Mouse (Mus musculus) lung, embryonic 16.5 days (tissue): ENCODE results near the gene Emg1. TPM values are rescaled to one million over a fixed set of nuclear protein-coding genes. Genes with fewer than 3 reads are reported as not detected.
A peak's percentile ranks its signal among the peaks of the same experiment; 100 is the strongest.

Experiments
- ATAC-seq: fragments of 200-750 bp; cut with Nextera tagmentation; 2 replicates; pipeline ENCODE4 v1.8.0; 2017; ENCODE audit warnings: low read depth, mild to moderate bottlenecking, moderate library complexity
- H3K27ac ChIP-seq: fragments of 300-500 bp; sonication (generic); 2 replicates; pipeline ENCODE4 v1.5.1; 2014; ENCODE audit warnings: mild to moderate bottlenecking, control low read depth, low read length
- H3K27me3 ChIP-seq: fragments of 300-500 bp; sonication (generic); 2 replicates; pipeline ENCODE4 v1.6.1; 2014; ENCODE audit warnings: low read depth, low read length, mixed read lengths; ENCODE audit not compliant: control insufficient read depth, insufficient read depth
- H3K36me3 ChIP-seq: fragments of 300-500 bp; sonication (generic); 2 replicates; pipeline ENCODE4 v1.6.1; 2014; ENCODE audit warnings: low read length; ENCODE audit not compliant: control insufficient read depth, insufficient read depth
- H3K4me1 ChIP-seq: fragments of 300-500 bp; sonication (generic); replicated peaks from 2 replicates; pipeline ENCODE4 v1.6.1; 2014; ENCODE audit warnings: low read length, mixed read lengths; ENCODE audit not compliant: control insufficient read depth, insufficient read depth
- H3K4me2 ChIP-seq: fragments of 300-500 bp; sonication (generic); 2 replicates; pipeline ENCODE4 v1.6.1; 2014; ENCODE audit warnings: low read depth, low read length, control low read depth
- H3K4me3 ChIP-seq: fragments of 300-500 bp; sonication (generic); 2 replicates; pipeline ENCODE4 v1.5.1; 2014; ENCODE audit warnings: mild to moderate bottlenecking, low read length, control low read depth
- H3K9ac ChIP-seq: fragments of 300-500 bp; sonication (generic); 2 replicates; pipeline ENCODE4 v1.6.1; 2014; ENCODE audit warnings: low read length, control low read depth
- H3K9me3 ChIP-seq: fragments of 300-500 bp; sonication (generic); 2 replicates; pipeline ENCODE4 v1.6.1; 2016; ENCODE audit warnings: low read length; ENCODE audit not compliant: control insufficient read depth
- WGBS: fragments of 180-500 bp; shearing (Covaris S2); extraction: QIAGEN DNeasy Blood & Tissue Kit; methylation state at CpG from one replicate; pipeline ENCODE4 v1.1.7; 2014; 5-methylcytosine and 5-hydroxymethylcytosine counted together
- polyA plus RNA-seq: library from polyadenylated mRNA; unstranded; fragments of >200 nt; fragmentation: Nextera tagmentation; extraction: Ambion mirVana; gene quantifications from 2 replicates; pipeline ENCODE4 v1.2.1, GENCODE M21; 2015

Emg1 gene
- polyA plus RNA-seq, 1 experiment from 2014 or later, result 192 TPM

DNA sequence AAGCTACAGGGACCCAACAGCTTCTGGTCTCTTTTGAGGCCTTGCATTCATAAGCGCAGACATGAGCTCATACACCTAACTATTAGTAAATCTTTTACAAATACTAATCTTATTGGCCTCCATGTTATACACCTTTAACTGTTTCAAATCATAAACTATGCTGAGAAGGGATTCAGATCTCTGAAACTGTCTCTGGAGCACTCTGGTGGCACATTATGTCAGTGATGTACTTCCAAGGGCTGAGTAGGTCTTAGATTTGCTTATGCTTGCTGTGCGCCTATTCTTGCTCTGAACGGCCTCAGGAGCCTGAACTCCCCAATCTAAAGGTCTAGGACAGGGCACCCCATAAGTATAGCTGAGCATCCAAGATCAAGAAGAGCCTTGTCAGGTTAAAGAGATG lies 29.9 kb upstream of the Emg1 start:
- WGBS, result 73% methylated on average over 3 of the region's 3 CpGs
- no peak for ATAC-seq
- Histone ChIP-seq H3K4me1 (peaks cover 39% of the 10 kb centered on the region), H3K4me3 (peak overlapping the region; percentile 69), H3K4me2 (peak overlapping the region; percentile 82), H3K27me3 (no peaks in the 10 kb centered on the region), H3K9ac (peak overlapping the region; percentile 84), H3K27ac (peak overlapping the region; percentile 100), H3K9me3 (no peaks in the 10 kb centered on the region), H3K36me3 (peaks cover 18% of the 10 kb centered on the region)

DNA sequence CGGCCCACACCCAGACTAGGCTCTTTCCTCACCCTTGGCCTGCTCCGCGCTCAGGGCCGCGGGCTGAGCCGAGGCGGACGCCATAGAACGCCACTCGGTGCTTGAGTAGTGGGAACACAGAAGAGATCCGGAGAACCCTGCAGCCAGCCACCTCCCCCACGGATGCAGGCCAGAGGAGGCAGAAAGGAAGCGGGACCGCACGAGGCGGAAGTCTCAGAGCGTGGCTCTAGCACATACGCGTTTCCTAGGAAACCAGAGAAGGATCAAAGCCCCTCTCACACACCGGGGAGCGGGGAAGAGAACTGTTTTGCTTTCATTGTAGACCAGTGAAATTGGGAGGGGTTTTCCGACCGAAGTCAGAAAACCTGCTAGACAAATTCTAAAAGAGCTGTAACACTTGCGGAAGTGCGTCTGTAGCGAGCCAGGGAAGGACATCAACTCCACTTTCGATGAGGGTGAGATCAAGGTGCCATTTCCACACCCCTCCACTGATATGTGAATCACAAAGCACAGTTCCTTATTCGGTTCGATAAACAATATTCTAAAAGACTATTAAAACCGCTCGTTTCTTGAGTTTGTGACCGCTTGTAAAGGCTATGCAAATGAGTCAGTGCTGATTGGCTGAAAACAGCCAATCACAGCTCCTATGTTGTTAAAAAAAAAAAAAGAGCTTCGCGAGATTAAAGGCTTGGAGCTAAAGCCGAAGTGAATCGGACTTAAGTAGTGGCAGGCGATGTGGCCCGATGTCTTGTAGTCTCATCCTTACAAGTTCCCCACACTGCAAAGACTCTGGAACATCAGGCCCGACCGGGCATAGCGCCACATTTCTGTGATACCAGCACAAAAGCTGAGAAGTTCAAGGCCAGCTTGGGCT lies 29.1 kb upstream of the Emg1 start, which contains the start of gene Grcc10:
Gene Grcc10, minus strand, starts transcription at position 487 of the 874 bp plus-strand sequence.
- peak; percentile 84 for ATAC-seq
- H3K36me3 ChIP-seq, result peaks cover 18% of the 10 kb centered on the region

DNA sequence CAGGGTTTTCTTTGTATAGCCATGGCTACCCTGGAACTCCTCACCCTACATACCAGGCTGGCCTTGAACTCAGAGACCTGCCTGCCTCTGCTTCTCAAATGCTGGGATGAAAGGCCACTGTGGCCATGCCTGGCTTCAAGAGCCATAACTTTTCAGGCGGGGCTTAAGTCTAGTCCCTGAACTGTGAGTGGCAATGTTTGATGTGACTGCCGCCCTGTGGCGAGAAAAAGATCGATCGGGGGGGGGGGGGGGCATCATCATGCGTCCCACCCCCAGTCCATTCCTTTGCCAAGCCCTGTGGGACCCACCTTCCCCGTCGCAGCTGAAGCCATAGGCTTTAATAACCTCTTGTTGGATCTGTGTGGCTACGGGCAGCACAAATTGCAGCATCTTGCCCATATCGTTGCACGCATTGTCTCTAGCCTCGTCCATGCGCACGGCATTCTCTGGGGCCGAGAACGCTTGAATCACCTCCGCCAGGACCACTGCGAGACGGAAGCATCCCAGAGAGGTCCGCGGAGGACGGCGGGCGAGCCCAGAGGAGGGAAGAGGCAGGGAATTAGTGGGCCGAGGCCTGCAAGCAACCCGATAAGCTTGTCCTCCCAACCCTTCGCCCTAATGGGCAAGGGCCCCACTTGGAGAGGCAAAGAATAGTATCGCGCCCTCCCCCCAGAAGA lies 28.4 kb upstream of the Emg1 start:
- WGBS, result under 1% methylated on average over 29 of the region's 29 CpGs
- Histone ChIP-seq H3K4me3 (peak overlapping the region; percentile 69), H3K9me3 (no peaks in the 10 kb centered on the region), H3K4me2 (peak overlapping the region; percentile 82), H3K27me3 (no peaks in the 10 kb centered on the region), H3K4me1 (peaks cover 28% of the 10 kb centered on the region), H3K9ac (peak overlapping the region; percentile 84), H3K27ac (peak overlapping the region; percentile 100), H3K36me3 (peaks cover 18% of the 10 kb centered on the region)
- peak; percentile 15 for ATAC-seq

More for the DNA sequence above, 29.1 kb upstream of the Emg1 start, which contains the start of gene Grcc10:
- Histone ChIP-seq H3K4me1 (peaks cover 32% of the 10 kb centered on the region), H3K9me3 (no peaks in the 10 kb centered on the region), H3K4me3 (peak within 1 kb of the TSS; percentile 69), H3K4me2 (peak within 1 kb of the TSS; percentile 82), H3K27ac (peak within 1 kb of the TSS; percentile 100), H3K27me3 (no peaks in the 10 kb centered on the region), H3K9ac (peak within 1 kb of the TSS; percentile 84)
- WGBS, result under 1% methylated on average over 41 of the region's 41 CpGs

DNA sequence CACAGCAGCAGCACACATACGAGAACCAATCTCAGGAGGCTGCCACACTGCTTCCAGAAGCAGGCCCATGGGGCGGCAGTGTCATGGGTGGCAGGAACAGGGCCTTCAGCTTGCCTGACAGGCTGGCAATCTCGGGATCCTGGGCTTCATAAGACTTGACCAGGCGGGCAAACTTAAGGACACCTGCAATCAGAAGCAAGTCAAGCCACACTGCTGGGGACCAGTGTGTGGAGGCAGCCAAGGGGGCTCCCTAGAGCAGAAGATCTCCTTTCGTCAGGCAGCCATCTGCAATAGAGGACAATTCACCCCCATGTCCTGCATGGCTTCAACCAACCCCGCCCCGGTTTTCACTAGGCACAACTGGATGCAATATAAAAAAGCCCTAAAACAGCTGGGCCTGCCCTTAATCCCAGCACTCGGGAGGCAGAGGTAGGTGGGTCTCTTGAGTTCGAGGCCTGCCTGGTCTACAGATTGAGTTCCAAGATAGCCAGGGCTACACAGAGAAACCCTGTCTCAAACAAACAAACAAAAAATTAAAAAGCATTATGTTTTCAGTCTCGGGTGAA lies 27.3 kb upstream of the Emg1 start:
- Histone ChIP-seq H3K9me3 (no peaks in the 10 kb centered on the region), H3K4me1 (peaks cover 24% of the 10 kb centered on the region), H3K36me3 (peaks cover 9% of the 10 kb centered on the region), H3K4me3 (no peak overlapping the region), H3K9ac (peak overlapping the region; percentile 47), H3K4me2 (no peak overlapping the region; the same call in 1 of the 2 replicates), H3K27me3 (no peaks in the 10 kb centered on the region), H3K27ac (peak overlapping the region; percentile 78)
- 84% methylated on average over 10 of the region's 10 CpGs for WGBS
- ATAC-seq, result no peak

DNA sequence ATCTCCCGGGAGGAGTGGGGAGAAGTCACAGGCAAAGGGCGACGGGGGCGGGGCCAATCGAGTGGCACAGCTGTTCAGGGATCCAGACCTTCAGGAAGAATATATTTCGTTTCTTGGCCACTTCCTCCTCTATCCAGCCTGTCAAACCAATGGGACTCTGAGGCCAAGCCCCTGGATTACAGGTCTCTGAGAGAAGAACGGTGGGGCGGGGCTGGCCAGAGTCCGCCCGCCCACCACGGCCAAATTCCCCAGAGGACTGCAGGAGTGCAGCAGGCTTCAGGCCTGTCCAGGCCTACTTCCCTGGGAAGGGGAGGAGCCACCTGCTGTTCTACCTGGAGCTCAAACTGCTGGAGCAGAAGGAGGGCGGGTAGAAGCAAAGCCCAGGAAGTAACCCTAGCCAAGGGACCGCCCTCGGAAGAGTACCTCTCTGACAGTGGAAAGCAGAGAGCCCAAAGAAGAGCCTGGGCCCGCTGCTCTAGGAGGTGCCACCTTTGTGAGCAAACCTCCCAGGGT lies 26.6 kb upstream of the Emg1 start, which contains the start of gene Ptpn6:
Gene Ptpn6, minus strand, starts transcription at position 204 of the 513 bp plus-strand sequence.
- Histone ChIP-seq H3K4me1 (peaks cover 24% of the 10 kb centered on the region), H3K9me3 (no peaks in the 10 kb centered on the region), H3K4me2 (peak within 1 kb of the TSS; percentile 40), H3K36me3 (peaks cover 9% of the 10 kb centered on the region), H3K27ac (peak within 1 kb of the TSS; percentile 78), H3K4me3 (peak within 1 kb of the TSS; percentile 29), H3K9ac (peak within 1 kb of the TSS; percentile 47), H3K27me3 (no peaks in the 10 kb centered on the region)
- WGBS, result 22% methylated on average over 15 of the region's 15 CpGs
- ATAC-seq, result peak; percentile 65

DNA sequence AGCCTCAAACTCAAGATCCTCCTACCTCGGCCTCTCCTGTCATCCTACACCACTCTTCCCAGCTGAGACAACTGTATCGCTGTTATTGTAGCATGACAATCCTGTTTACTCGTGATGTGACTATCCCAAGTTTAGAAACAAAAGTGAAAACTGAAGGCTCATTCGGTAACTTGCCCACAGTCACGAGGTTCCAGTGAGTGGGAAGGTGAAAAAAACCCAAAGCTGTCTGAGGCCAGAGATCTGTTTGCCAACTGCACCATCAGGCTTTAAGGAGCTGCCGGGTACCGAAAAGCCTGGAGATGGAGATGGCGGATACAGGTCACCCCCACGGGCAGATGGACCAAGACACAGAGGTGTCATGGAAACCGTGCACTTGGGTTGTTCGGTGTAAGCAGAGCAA lies 25.1 kb upstream of the Emg1 start:
- no peaks in the 10 kb centered on the region for H3K27me3 ChIP-seq
- no peaks in the 10 kb centered on the region for H3K36me3 ChIP-seq
- H3K4me2 ChIP-seq, result no peak overlapping the region
- no peaks in the 10 kb centered on the region for H3K9me3 ChIP-seq
- H3K27ac ChIP-seq, result no peak overlapping the region
- H3K4me3 ChIP-seq, result no peak overlapping the region
- WGBS, result 78% methylated on average over 11 of the region's 11 CpGs
- no peak overlapping the region for H3K9ac ChIP-seq
- no peak for ATAC-seq
- peaks cover 26% of the 10 kb centered on the region for H3K4me1 ChIP-seq

DNA sequence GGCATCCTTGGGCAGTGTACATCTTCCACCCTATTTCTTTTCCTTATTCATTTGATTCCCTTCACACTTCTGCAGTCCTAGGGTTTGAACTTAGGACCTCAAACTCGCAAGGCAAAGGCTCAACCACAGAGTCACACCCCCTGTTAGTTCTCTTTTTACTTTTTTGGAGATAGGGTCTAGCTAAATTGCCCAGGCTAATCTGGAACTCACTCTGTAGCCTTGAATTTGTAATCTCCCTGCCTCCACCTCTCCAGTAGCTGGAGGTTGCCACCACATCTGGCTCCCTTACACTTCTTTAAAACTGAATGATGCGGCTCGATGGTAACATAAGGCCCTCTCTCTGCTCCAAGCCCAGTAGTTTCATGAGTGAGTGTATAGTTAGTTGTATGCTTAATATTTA lies 22.4 kb upstream of the Emg1 start:
- Histone ChIP-seq H3K9me3 (no peaks in the 10 kb centered on the region), H3K27me3 (no peaks in the 10 kb centered on the region), H3K9ac (no peak overlapping the region), H3K4me3 (no peak overlapping the region), H3K36me3 (no peaks in the 10 kb centered on the region), H3K27ac (no peak overlapping the region), H3K4me2 (no peak overlapping the region), H3K4me1 (peaks cover 15% of the 10 kb centered on the region)
- 84% methylated on average over 3 of the region's 3 CpGs for WGBS
- no peak for ATAC-seq

DNA sequence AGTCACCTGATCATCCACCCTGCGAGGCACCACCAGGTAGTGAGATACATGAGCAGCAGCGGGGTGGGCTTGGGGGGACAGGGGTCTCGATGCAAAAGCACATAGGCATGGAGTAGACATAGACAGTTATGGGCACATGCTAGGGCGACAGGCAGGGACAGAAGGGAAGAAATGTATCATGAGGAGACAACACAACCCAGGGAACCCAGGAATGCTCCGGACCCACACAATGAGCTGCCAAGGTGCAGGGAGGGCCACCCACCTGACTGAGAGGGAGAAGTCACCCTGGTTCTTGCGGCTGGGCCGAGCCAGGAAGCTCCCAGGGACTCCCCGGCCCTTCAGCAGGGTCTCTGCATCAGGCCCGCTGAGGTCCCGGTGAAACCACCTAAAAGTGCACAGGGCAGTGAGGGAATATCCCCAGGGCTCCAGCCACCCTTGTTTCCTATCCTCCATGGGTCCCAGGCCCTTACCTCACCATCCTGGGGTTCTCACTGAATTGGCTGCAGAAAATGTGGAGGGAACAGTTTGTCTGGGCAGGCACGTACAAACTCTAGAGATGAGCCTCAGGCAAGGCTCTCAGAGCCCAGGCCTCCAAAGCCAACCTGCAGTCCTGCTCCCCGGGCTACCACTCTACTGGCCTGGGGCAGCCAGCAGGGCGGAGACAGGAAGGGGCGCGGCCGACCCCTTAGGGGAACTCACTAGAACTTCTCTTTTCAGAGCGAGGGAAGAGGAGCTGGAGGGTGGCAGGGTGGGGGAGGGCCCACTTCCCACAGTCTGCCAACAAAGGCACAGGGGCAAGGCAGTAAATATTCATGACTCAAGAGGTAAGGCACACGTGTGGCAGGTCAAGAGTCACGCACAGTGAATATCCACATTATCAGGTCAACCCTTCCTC lies 20.7 kb upstream of the Emg1 start:
- 45% methylated on average over 19 of the region's 19 CpGs for WGBS
- Histone ChIP-seq H3K27ac (peak overlapping the region; percentile 28; the same call in 1 of the 2 replicates), H3K27me3 (no peaks in the 10 kb centered on the region), H3K36me3 (no peaks in the 10 kb centered on the region), H3K9ac (peak overlapping the region; percentile 21), H3K4me3 (peak overlapping the region; percentile 8; the same call in 1 of the 2 replicates), H3K9me3 (no peaks in the 10 kb centered on the region), H3K4me1 (peaks cover 4% of the 10 kb centered on the region; the same call in 1 of the 2 replicates), H3K4me2 (0 out of 2 replicates have a peak overlapping the region, but pooled peaks have one; percentile 8)
- ATAC-seq, result peak; percentile 78
